Mouse (Mus musculus): ENCODE data around the gene Taf6l.

Taf6l gene

DNA sequence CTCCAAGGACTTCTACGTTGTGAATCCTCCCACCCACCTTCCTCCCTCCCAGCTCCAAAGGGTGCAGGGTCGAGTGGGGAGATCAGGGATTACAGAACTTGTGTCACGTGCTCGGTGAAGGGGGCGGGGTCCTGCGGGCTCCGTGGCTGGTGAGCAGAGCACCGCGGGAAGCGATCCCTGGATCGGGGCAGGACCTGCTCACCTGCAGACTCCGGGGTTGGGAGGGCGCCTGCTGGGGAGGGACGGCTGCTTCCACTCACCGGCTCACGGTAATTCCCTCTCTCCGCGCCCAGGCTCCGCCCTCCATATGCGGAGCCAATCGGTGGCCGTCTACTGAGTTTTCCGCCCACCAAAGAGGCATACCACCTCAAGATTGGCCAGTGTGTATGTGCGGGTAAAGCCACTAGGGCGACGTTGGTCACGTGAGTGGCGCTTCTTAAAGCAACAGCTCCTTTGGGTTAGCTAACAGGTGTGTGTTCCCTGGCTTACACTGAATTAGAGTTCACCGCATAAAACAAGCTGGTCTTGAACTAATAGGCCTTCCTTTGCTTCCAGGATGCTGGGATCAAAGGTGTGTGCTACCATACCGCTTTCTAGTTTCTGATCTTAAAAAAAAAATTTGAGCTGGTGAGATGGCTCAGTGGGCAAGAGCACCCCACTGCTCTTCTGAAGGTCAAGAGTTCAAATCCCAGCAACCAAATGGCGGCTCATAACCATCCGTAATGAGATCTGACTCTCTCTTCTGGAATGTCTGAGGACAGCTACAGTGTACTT lies at the start of gene Taf6l:
TSS of gene Taf6l (minus strand) at position 410 of the 774 bp plus-strand sequence.
- in situ Hi-C loops (cut with MboI, MseI): no loop called here

DNA sequence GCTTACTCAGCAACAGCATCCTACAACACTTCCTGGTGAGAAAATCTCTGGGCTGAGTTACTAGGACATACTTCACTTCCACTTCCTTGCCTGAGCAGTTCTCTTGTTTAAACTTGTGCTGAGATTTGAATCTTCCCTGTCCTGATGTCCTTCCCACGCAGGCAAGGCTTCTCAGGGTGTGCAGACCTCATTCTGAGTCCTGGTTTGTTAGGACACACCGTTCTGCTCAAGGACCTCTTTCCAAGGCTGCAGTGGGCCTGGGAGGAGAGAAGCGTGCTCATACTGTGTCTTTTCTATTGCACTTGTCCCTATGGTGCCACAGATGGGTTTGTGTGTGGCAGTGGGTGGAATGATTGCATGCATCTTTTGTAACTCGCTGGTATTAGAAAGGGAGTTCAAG lies 46.8 kb upstream of the Taf6l start:
- in situ Hi-C loops (cut with MboI, MseI): no loop called here

DNA sequence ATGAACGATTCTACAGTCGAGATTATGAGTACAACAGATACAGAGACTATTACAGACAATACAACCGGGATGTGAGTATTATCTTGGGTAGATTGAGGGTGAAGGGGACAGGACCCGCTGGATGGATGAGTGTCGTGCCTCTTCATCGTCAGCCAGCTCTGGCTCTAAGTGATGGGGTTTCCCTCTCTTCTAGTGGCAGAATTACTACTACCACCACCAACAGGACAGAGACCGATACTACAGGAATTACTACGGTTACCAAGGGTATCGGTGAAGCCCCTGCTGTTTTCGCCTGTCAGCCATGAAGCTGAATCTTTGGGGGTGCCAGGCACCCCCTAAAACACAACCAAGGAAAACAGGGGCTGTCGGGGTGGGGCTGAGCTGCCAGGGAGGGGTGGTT lies 45.0 kb upstream of the Taf6l start:
- in situ Hi-C loops (cut with MboI, MseI): no loop called here

DNA sequence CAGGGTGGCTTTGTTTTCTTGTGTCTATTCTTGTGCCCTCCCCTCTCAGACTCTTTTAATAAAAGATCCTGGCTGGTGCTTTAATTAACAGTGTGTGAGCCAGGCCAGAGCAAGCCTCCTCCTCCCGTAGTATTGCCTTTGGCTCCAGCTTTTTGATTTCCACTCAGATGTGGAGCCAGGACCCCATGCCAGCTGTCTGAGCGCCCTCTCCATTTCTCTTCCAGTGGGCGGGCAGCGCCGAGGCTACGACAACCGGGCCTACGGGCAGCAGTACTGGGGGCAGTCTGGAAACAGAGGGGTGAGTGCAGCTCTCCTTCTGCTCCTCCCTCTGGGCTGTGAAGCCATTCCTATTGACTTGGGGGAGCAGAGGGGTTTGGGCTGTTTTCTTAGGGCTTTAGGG lies 44.4 kb upstream of the Taf6l start:
- in situ Hi-C loops (cut with MboI, MseI): no loop called here

DNA sequence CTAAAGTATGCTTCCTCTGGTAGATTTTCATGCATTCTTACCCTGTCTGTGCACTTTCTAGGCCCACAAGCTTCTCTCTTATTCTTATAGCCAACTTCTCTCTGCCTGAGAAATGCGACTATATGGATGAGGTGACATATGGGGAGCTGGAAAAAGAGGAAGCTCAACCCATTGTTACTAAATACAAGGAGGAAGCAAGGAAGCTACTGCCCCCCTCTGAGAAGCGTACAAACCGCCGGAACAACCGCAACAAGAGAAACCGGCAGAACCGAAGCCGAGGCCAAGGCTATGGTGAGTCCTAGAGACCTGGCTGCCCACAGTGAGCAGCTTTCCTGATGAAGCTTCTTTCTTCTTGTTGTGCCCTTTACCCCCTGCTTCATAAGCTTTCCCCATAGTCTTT lies 43.4 kb upstream of the Taf6l start, which contains the start of gene AC129217.1:
TSS of gene AC129217.1 (plus strand) at position 114 of the 400 bp plus-strand sequence.
- in situ Hi-C loops (cut with MboI, MseI): loop anchor here (10.0 kb wide), 1 partner anchor 75 kb away; no protein-coding TSS in a partner anchor

DNA sequence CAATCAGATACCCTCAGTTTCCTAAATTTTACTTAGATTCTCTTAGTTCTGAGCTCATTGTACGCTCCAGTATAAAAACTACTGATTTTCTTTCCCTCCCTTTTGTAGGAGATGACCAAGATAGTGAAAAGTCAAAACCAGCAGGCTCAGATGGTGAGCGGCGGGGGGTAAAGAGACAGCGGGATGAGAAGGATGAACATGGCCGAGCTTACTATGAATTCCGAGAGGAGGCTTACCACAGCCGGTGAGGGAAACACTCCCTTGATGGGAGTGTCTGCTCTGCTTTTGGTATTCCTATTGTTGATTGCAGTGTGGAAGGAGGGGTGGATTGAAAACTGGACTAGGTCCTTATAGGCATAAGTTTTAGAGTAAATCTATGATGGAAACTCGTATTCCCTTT lies 36.5 kb upstream of the Taf6l start:
- in situ Hi-C loops (cut with MboI, MseI): loop anchor here (5.0 to 10.0 kb wide), 2 partner anchors 45 to 82 kb away; no protein-coding TSS in a partner anchor

DNA sequence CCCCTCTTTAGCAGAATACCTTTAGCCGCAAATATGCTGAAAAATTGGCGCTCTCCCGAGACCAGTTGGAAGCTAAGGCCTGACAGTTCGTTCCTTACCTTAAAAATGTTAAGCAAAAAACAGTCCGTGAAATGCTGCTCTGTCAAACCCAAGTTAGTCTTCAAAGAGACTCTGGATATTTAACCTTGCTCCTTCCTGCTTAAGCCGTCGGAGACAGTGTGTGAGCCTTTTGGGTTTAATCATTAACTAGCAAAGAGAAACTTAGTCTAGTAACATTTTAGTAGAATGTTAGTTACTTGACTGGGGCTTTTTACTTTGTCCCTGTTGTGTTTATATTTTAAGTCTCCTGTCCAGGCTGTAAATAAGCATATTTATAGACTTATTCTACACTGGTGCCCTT lies 34.9 kb upstream of the Taf6l start:
- in situ Hi-C loops (cut with MboI, MseI): loop anchor here (5.0 to 10.0 kb wide), 2 partner anchors 46 to 84 kb away; no protein-coding TSS in a partner anchor

DNA sequence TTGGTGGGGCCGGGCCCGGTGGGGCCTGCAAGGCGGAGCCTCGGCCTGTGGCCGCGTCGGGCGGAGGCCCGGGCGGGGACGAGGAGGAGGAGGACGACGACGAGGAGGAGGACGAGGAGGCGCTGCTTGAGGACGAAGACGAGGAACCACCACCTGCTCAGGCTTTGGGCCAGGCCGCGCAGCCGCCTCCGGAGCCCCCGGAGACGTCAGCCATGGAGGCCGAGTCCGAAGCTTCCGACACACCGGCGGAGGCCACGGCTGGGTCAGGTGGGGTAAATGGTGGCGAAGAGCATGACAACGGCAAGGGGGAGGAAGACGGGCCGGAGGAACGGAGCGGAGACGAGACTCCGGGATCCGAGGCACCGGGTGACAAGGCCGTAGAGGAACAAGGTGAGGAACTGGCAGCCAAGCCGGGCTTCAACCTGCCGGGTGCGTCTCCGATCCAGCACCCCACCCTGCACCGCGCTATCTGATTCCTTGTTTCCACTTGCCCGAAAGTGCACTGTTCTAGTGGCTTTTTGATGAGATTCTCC lies 34.3 kb upstream of the Taf6l start:
- in situ Hi-C loops (cut with MboI, MseI): loop anchor here (5.0 to 10.0 kb wide), 2 partner anchors 47 to 84 kb away; no protein-coding TSS in a partner anchor

DNA sequence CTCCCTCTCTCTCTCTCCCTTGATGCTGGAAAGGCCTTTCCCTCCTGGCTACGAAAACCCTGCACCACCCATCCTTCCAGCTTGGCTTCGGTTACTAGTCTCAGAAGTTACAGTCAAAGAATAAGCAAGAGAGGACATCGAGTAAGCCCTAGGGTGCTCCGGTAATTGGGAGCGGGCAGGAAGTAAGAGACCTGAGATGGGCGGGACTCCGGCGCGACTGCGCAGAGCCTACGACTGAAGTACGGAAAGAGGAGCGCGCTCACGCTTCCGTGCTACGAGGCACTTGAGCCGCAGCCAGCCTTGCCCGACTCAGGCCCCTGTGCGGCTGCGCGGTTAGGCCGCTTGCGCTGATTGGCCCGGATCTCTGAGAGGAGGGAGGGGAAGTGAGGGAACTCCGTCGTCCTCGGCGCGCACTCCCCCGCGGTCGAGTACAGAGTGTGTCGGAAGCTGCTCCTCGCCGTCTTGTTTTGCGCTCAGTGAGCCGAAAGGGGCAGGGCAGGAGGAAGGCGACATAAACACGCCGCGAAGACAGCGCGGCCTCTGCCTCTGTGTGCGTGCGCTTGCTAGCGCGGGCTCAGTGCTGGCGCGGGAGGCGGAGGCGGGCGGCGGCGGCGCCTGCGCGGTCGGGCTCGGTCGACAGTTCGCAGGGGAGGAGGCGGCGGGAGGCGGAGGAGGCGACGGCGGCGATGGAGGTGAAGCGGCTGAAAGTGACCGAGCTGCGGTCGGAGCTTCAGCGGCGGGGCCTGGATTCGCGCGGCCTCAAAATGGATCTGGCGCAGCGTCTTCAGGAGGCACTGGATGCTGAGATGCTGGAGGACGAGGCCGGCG lies 33.6 kb upstream of the Taf6l start, which contains the start of gene Hnrnpul2:
TSS of gene Hnrnpul2 (plus strand) at position 415 of the 828 bp plus-strand sequence.
- in situ Hi-C loops (cut with MboI, MseI): loop anchor here (5.0 to 10.0 kb wide), 2 partner anchors 47 to 85 kb away; no protein-coding TSS in a partner anchor

DNA sequence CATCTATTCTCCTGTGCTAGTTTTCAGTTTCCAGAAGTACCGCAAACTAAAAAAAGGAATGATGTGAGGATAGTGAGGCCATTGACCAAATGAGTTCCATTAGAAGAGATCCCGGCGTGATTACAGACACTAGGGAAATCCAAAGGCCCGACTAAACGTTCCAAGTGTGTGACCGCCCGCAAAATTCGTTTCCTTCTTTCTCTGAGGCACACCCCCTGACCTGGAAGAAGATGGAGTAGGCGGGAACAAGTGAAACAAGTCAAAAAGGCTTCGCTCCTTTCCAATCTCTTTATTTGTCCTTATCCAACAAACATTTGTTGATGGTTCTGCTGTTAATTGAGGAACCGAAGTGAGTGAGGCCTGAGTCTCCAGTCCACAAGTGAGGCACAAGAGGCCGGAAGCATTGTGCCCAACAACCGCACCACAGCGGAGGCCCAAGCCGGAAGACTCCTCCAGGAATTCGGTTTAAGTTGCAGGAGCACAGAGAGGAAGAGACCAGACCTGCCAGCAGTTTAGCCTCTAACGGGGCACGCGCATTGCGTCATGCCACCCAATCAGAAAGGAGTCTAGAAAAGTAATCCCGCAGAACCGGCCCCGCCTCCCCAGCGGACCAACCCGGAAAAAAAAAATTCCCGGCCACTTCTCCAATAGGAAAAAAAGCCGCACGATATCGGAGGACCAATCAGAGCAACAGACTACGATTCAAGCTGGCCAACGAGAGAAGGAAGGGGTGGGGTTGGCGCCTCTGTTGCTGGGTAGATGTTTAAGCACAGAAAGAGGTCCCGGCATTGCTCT lies 32.8 kb upstream of the Taf6l start, which contains the start of gene Ttc9c:
TSS of gene Ttc9c (minus strand) at position 533 of the 795 bp plus-strand sequence.
- in situ Hi-C loops (cut with MboI, MseI): no loop called here

DNA sequence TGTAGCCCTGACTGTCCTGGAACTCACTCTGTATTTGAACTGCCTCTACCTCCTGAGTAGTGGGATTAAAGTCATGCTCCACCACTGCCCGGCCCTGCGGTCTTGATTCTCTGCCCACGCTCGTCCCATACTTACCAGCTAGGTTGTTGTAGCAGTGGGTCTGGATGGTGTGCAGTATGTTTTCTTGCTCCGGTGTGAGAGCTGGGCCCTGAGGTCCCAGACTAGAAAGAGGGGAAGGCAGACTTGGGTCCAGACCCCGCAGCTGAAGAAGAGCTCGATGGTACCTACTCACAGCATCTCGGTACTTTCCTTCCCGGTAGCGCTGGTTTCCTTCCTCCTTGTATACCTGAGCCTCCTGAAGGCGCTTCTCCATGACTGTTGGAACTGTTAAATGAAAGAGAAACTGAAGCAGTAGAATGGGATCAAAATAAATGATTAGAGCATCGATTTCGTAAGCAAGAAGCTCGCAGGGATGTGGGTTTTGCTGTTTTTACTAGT lies 32.1 kb upstream of the Taf6l start:
- in situ Hi-C loops (cut with MboI, MseI): no loop called here

DNA sequence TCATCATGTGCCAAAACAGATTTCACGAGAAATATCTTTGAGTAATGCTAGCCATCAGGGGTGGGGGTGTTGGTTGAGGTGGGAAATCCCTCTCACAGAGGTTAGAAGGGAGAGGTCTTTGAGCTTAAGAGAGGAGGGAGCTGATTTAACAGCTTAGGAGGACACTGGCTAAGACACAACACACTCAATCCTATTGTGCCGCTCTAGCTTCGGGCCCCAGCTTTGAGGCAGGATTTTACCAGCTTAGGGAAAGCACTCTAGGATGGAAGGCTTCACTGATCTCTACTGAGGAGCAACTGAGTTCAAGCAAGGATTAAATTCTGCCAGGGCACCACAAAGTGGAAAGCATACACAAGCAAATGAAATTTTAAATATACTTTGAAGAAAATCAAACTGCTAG lies 30.8 kb upstream of the Taf6l start:
- in situ Hi-C loops (cut with MboI, MseI): no loop called here

DNA sequence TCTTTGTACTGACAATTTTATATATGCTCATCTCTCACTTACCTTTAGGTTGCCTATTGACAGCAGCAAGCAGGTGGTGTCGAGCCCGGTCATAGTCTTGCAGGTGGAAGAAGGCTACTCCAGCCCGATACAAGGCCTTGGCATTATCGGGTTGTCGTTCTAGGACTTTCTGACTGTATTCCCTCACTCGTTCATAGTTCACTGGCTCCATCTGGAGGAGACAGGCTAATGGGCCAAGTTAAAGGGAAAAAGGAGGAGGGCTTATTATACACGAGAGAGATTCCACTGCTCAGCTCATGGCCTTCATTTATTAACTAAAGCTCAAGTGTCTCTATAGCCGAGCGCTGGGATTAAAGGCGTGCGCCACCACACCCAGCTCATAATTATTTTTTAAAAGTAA lies 29.6 kb upstream of the Taf6l start:
- in situ Hi-C loops (cut with MboI, MseI): no loop called here

DNA sequence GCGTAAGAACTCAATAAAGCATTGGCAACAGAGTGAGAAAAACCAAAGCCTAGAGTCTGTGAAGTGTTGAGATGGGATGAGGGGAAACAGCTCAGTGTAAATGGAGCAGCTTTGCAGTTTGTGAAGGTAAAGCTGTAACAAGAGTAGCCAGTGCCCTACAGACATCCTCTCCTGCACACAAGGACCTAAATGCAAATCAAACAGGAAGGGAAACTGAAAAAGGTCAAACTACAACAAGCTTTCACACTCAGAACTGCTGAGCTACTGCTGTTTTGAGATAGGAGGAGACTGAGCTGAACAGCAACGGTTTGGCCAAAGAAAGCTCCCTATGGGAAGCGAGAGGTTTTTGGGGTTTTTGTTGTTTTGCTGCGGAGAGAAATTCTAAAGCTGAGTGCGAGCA lies 20.6 kb upstream of the Taf6l start:
- in situ Hi-C loops (cut with MboI, MseI): no loop called here

DNA sequence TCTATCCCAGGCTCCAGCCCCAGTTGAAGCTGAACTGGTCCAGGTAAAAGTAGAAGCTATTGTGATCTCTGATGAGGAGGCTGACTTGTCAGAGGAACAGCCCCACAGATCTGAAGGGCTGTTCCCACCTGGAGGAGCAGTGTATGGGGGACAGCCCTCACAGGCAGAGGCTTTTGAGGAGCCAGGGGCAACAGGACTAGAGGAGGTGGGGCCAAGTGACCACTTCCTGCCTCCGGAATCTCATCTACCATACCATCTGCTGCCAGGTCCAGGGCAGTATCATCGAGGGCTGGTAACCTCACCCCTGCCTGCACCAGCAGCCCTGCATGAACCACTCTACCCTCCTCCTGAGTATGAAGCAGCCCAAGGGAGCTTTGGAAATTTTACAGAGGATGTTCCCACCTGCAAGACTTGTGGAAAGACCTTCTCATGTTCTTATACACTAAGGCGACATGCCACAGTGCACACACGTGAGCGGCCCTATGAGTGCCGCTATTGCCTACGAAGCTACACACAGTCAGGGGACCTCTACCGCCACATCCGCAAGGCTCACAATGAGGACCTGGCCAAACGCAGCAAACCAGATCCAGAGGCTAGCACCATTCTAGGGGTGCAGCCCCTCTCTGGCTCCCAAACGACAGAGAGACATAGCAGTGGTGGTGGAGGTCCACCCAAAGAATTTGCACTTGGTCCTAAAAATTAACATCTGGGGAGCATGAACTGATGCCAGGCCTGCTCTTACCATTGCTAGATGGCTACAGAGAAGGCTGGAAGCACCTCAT lies 17.9 kb upstream of the Taf6l start:
- in situ Hi-C loops (cut with MboI, MseI): no loop called here

DNA sequence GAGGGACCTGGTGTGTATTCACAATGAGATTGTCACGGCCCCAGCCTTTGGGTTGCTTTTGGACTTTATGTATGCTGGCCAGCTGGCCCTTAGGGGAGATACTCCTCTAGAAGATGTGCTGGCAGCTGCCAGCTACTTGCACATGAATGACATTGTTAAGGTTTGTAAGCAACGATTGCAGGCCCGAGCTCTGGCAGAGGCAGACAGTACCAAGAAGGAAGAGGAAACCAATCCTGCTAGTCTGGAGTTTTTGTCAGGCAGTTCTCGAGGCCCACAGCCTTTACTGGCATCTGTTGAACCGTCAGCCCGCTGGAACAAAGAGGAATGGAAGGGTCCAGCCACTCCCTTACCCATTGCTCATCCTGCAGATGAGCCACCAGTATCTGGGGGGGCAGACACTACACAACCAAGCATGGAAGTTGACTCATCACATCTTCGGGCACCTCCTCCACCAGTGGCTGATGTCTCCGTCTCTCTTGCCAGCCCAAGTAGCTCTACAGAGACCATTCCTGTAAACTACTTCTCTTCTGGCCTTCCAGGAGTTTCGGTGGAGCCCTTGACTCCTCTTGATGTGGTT lies 17.1 kb upstream of the Taf6l start:
- in situ Hi-C loops (cut with MboI, MseI): no loop called here

DNA sequence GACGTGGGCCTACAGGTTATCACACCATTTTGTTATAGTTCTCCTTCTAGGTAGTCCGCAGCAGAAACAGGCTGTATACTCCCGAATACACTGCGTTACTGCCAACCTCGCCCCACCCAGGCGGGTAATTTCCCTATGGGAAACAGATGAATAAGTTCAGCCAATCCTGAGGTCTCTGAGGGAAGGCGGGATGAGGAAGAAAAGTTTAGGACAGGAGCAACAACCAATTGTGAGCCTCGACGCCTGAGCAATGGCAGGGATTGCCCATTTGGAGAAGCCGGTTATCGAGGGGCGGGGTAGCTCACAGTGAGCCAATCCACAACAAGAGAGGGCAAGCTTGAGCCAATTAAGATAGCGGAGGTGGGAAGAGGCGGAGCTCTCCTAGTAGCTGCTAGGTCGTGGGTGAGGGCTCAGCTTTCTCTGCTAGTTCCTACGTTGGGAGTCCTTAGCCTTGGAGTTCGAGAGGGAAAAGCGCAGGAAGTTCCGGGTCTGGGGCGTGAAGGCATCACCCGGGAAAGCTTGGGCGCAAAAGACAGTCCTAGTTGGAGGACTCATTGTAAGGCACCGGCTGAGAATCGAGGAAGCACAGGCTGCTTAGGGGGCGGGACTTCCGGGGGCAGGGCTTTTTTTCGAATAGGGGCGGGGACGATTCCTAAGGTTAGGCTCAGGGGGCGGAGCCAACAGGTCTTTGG lies 16.1 kb upstream of the Taf6l start, which contains the start of gene Zbtb3:
TSS of gene Zbtb3 (plus strand) at position 426 of the 692 bp plus-strand sequence.
- in situ Hi-C loops (cut with MboI, MseI): no loop called here

DNA sequence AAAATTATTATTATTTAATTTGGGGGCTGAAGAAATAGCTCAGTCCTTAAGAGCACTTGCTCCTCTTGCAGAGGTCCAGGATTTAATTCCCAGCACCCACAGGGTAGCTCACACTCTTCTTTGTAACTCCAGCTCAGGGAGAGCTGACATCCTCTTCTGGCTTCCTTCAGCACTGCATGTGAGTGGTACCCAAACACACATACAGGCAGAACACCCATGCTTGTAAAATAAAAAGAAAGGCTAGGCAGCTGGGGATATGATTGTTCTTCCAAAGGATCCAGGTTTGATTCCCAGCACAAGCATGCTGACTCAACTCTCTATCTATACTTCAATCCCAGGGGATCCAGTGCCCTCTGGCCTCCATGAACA lies 12.7 kb upstream of the Taf6l start:
- in situ Hi-C loops (cut with MboI, MseI): no loop called here
